Mouse (Mus musculus) embryo, embryonic 10 days (tissue): ENCODE results near the gene Olfr373.
A peak's percentile ranks its signal among the peaks of the same experiment; 100 is the strongest.
"Not testable (repeated sequence)": the region's sequence is repeated elsewhere in the genome, so short reads cannot be mapped to it uniquely, and the experiment has no call there.

Experiments
- DNase-seq: peaks from one replicate; pipeline ENCODE4 v3.0.0-alpha.2; 2015; ENCODE audit warnings: low spot score

Gene Olfr373

GRCm38 (mm10) chr8:72082877-72083276 lies at the start of gene Olfr373:
Gene Olfr373 (plus strand): TSS chr8:72083177.
- not testable (repeated sequence) for DNase-seq

GRCm38 (mm10) chr8:72040918-72041317 lies 42.1 kb upstream of the Olfr373 start, which contains the start of gene Olfr372:
Gene Olfr372 (plus strand): TSS chr8:72041218.
- not testable (repeated sequence) for DNase-seq

GRCm38 (mm10) chr8:72042493-72042892 lies 40.5 kb upstream of the Olfr373 start:
- no peak for DNase-seq

GRCm38 (mm10) chr8:72054633-72055032 lies 28.3 kb upstream of the Olfr373 start:
- not testable (repeated sequence) for DNase-seq

GRCm38 (mm10) chr8:72057643-72058042 lies 25.3 kb upstream of the Olfr373 start:
- DNase-seq, result not testable (repeated sequence)

GRCm38 (mm10) chr8:72066819-72067399 lies 16.1 kb upstream of the Olfr373 start:
- DNase-seq, result not testable (repeated sequence)

GRCm38 (mm10) chr8:72084744-72085143 lies 1.8 kb downstream of the Olfr373 start:
- no peak for DNase-seq

GRCm38 (mm10) chr8:72087611-72088010 lies 4.6 kb downstream of the Olfr373 start:
- DNase-seq, result not testable (repeated sequence)

- not testable (repeated sequence) for DNase-seq
Measured at GRCm38 (mm10) chr8:72096721-72097120, 13.7 kb downstream of the Olfr373 start.

- not testable (repeated sequence) for DNase-seq
Measured at GRCm38 (mm10) chr8:72099377-72100103, 16.6 kb downstream of the Olfr373 start.

- peak; percentile 6 for DNase-seq
Measured at GRCm38 (mm10) chr8:72105165-72105564, 22.2 kb downstream of the Olfr373 start.

GRCm38 (mm10) chr8:72106740-72107139 lies 23.8 kb downstream of the Olfr373 start, which contains the start of gene Olfr374:
Gene Olfr374 (plus strand): TSS chr8:72107040.
- DNase-seq, result no peak

GRCm38 (mm10) chr8:72110876-72111275 lies 27.9 kb downstream of the Olfr373 start:
- DNase-seq, result no peak

- DNase-seq, result no peak
Measured at GRCm38 (mm10) chr8:72112486-72112885, 29.5 kb downstream of the Olfr373 start.

GRCm38 (mm10) chr8:72115202-72115601 lies 32.2 kb downstream of the Olfr373 start:
- DNase-seq, result no peak

- DNase-seq, result no peak
Measured at GRCm38 (mm10) chr8:72118616-72119015, 35.6 kb downstream of the Olfr373 start.

GRCm38 (mm10) chr8:72121486-72121885 lies 38.5 kb downstream of the Olfr373 start:
- not testable (repeated sequence) for DNase-seq

- DNase-seq, result peak; percentile 61
Measured at GRCm38 (mm10) chr8:72121997-72122396, 39.0 kb downstream of the Olfr373 start.

- no peak for DNase-seq
Measured at GRCm38 (mm10) chr8:72127834-72128233, 44.9 kb downstream of the Olfr373 start.

GRCm38 (mm10) chr8:72131251-72131650 lies 48.3 kb downstream of the Olfr373 start:
- peak; percentile 64 for DNase-seq

- no peak for DNase-seq
Measured at GRCm38 (mm10) chr8:72131901-72132300, 48.9 kb downstream of the Olfr373 start.

- no peak for DNase-seq
Measured at GRCm38 (mm10) chr8:72132417-72132816, 49.4 kb downstream of the Olfr373 start.

GRCm38 (mm10) chr8:72132891-72133290 lies 49.9 kb downstream of the Olfr373 start:
- DNase-seq, result no peak
